Mouse (Mus musculus) liver, adult 2 months (tissue): ENCODE results near the gene Sc5d. TPM values are rescaled to one million over a fixed set of nuclear protein-coding genes. Genes with fewer than 3 reads are reported as not detected.
A peak's percentile ranks its signal among the peaks of the same experiment; 100 is the strongest.

ENCODE experiments used
- DNase-seq: peaks from one replicate; pipeline ENCODE4 v3.0.0-alpha.2; 2011; ENCODE audit warnings: low read depth, low spot score; ENCODE audit errors: extremely low read depth
- H3K27ac ChIP-seq: fragments of 200-500 bp; replicated peaks from 2 replicates; pipeline ENCODE4 v1.5.1; 2012; ENCODE audit warnings: low read depth, mild to moderate bottlenecking, control low read depth, inconsistent platforms, low read length; ENCODE audit not compliant: insufficient read depth
- H3K27me3 ChIP-seq: fragments of 200-500 bp; 2 replicates; pipeline ENCODE4 v1.6.1; 2012; ENCODE audit warnings: mild to moderate bottlenecking, moderate library complexity, low read length, inconsistent platforms; ENCODE audit not compliant: control insufficient read depth, insufficient read depth
- H3K36me3 ChIP-seq: fragments of 200-500 bp; 2 replicates; pipeline ENCODE4 v1.6.1; 2012; ENCODE audit warnings: low read length, inconsistent platforms; ENCODE audit not compliant: control insufficient read depth, insufficient read depth
- H3K4me1 ChIP-seq: fragments of 200-500 bp; 2 replicates; pipeline ENCODE4 v1.6.1; 2011; ENCODE audit warnings: low read length; ENCODE audit not compliant: control insufficient read depth, insufficient read depth
- H3K4me3 ChIP-seq: fragments of 200-500 bp; 2 replicates; pipeline ENCODE4 v1.5.1; 2011; ENCODE audit warnings: low read depth, mild to moderate bottlenecking, control low read depth, low read length, moderate library complexity; ENCODE audit not compliant: insufficient read depth
- H3K79me2 ChIP-seq: fragments of 200-500 bp; 2 replicates; pipeline ENCODE4 v1.6.1; 2012; ENCODE audit warnings: inconsistent platforms, mild to moderate bottlenecking, low read length, moderate library complexity; ENCODE audit not compliant: control insufficient read depth, insufficient read depth
- H3K9ac ChIP-seq: fragments of 200-500 bp; 2 replicates; pipeline ENCODE4 v1.6.1; 2012; ENCODE audit warnings: low read depth, mild to moderate bottlenecking, control low read depth, inconsistent platforms, low read length
- CTCF ChIP-seq: fragments of 200-500 bp; IDR thresholded peaks from 2 replicates; pipeline ENCODE4 v1.5.1; 2011; ENCODE audit warnings: low read depth, low read length, control low read depth
- POLR2A ChIP-seq: fragments of 200-500 bp; IDR thresholded peaks from 2 replicates; pipeline ENCODE4 v1.6.1; 2011; ENCODE audit warnings: low read length, control low read depth; ENCODE audit not compliant: insufficient read depth; ENCODE audit errors: extremely low read depth
- WGBS: fragments of 180-500 bp; shearing (Covaris S2); methylation state at CpG from one replicate; pipeline ENCODE4 v1.1.7; 2018; 5-methylcytosine and 5-hydroxymethylcytosine counted together
- polyA plus RNA-seq: library from polyadenylated mRNA; depleted of rRNA; stranded (reverse); fragments of >200 nt; gene quantifications from 2 replicates; pipeline ENCODE4 v1.2.3, GENCODE M21; 2012; rRNA removed
- total RNA-seq: library from RNA; depleted of rRNA; stranded (reverse); fragments of >200 nt; gene quantifications from 2 replicates; pipeline ENCODE4 v1.2.3, GENCODE M21; 2014; rRNA removed

Gene Sc5d
- total and polyA plus RNA-seq, 2 experiments, result 532 to 777 TPM

- DNase-seq, result no peak
- Histone ChIP-seq H3K9ac (no peak overlapping the region), H3K27ac (no peak overlapping the region), H3K79me2 (no peaks in the 10 kb centered on the region), H3K27me3 (no peaks in the 10 kb centered on the region), H3K4me1 (peaks cover 13% of the 10 kb centered on the region), H3K36me3 (no peaks in the 10 kb centered on the region), H3K4me3 (no peak overlapping the region)
- 90% methylated on average over 1 of the region's 1 CpGs for WGBS
- no peak for TF ChIP-seq CTCF
- TF ChIP-seq POLR2A, result no peak
These were observed 49.9 kb downstream of the Sc5d start for GRCm38 (mm10) chr9:42214116-42214515.

GRCm38 (mm10) chr9:42213142-42213541, 50.9 kb downstream of the Sc5d start:
- no peak for TF ChIP-seq POLR2A
- no peak for TF ChIP-seq CTCF
- DNase-seq, result peak; percentile 68
- no peak overlapping the region for H3K4me3 ChIP-seq
- no peak overlapping the region for H3K27ac ChIP-seq
- H3K27me3 ChIP-seq, result no peaks in the 10 kb centered on the region
- WGBS, result 16% methylated on average over 1 of the region's 1 CpGs
- H3K9ac ChIP-seq, result no peak overlapping the region
- peaks cover 7% of the 10 kb centered on the region for H3K4me1 ChIP-seq
- H3K36me3 ChIP-seq, result no peaks in the 10 kb centered on the region
- no peaks in the 10 kb centered on the region for H3K79me2 ChIP-seq

- DNase-seq, result no peak
- WGBS, result 84% methylated on average over 6 of the region's 6 CpGs
- no peaks in the 10 kb centered on the region for H3K4me1 ChIP-seq
- no peak overlapping the region for H3K4me3 ChIP-seq
- no peaks in the 10 kb centered on the region for H3K79me2 ChIP-seq
- no peak overlapping the region for H3K9ac ChIP-seq
- no peak for TF ChIP-seq POLR2A
- TF ChIP-seq CTCF, result no peak
- no peaks in the 10 kb centered on the region for H3K36me3 ChIP-seq
- no peaks in the 10 kb centered on the region for H3K27me3 ChIP-seq
- no peak overlapping the region for H3K27ac ChIP-seq
These were observed 54.4 kb downstream of the Sc5d start for GRCm38 (mm10) chr9:42209666-42210065.

GRCm38 (mm10) chr9:42208463-42208862, 55.6 kb downstream of the Sc5d start:
- Histone ChIP-seq H3K9ac (no peak overlapping the region), H3K79me2 (no peaks in the 10 kb centered on the region), H3K27ac (no peak overlapping the region), H3K4me1 (no peaks in the 10 kb centered on the region), H3K36me3 (no peaks in the 10 kb centered on the region), H3K4me3 (no peak overlapping the region), H3K27me3 (no peaks in the 10 kb centered on the region)
- DNase-seq, result peak; percentile 33
- peak; percentile 55 for TF ChIP-seq CTCF
- TF ChIP-seq POLR2A, result no peak
- WGBS, result 42% methylated on average over 5 of the region's 5 CpGs

- Histone ChIP-seq H3K79me2 (no peaks in the 10 kb centered on the region), H3K4me1 (no peaks in the 10 kb centered on the region), H3K27me3 (no peaks in the 10 kb centered on the region), H3K4me3 (no peak overlapping the region), H3K36me3 (no peaks in the 10 kb centered on the region), H3K9ac (no peak overlapping the region), H3K27ac (no peak overlapping the region)
- TF ChIP-seq CTCF (no peak), POLR2A (no peak)
- 69% methylated on average over 1 of the region's 1 CpGs for WGBS
- DNase-seq, result no peak
These were observed 57.3 kb downstream of the Sc5d start for GRCm38 (mm10) chr9:42206750-42207149.

- WGBS, result 96% methylated on average over 5 of the region's 5 CpGs
- H3K4me3 ChIP-seq, result no peak overlapping the region
These were observed 61.8 kb downstream of the Sc5d start for GRCm38 (mm10) chr9:42202271-42202670.

More at GRCm38 (mm10) chr9:42202271-42202670, 61.8 kb downstream of the Sc5d start:
- Histone ChIP-seq H3K9ac (no peak overlapping the region), H3K79me2 (no peaks in the 10 kb centered on the region), H3K36me3 (no peaks in the 10 kb centered on the region), H3K4me1 (no peaks in the 10 kb centered on the region), H3K27me3 (no peaks in the 10 kb centered on the region), H3K27ac (no peak overlapping the region)
- TF ChIP-seq POLR2A (no peak), CTCF (no peak)
- DNase-seq, result no peak

Other genes with a start within 250 kb of the Sc5d start
- 1.3 and 2.3 TPM in 2 replicates for gene Sorl1, start 140.0 kb downstream of the Sc5d start, total RNA-seq
- gene Sorl1, start 140.0 kb downstream of the Sc5d start, polyA plus RNA-seq, result 0.30 and 1.4 TPM in 2 replicates
- not detected in 2 replicates for gene Tecta, start 135.7 kb upstream of the Sc5d start, total RNA-seq
- gene Tecta, start 135.7 kb upstream of the Sc5d start, polyA plus RNA-seq, result not detected in 2 replicates
- gene Tbcel, start 243.6 kb upstream of the Sc5d start, total RNA-seq, result 28.6 and 34.3 TPM in 2 replicates
- gene Tbcel, start 243.6 kb upstream of the Sc5d start, polyA plus RNA-seq, result 22.2 and 24.4 TPM in 2 replicates